Mouse (Mus musculus): ENCODE measurements around the gene Mrgbp. TPM values are rescaled to one million over a fixed set of nuclear protein-coding genes. Genes with fewer than 3 reads are reported as not detected.

Gene Mrgbp
- polyA plus RNA-seq (2015; fragmentation: Illumina TruSeq; extraction: RNeasy Lipid Tissue Mini Kit (QIAGEN cat#74804); ENCODE audit: insufficient read depth, low read depth, low replicate concordance) = 9.0 TPM

DNA sequence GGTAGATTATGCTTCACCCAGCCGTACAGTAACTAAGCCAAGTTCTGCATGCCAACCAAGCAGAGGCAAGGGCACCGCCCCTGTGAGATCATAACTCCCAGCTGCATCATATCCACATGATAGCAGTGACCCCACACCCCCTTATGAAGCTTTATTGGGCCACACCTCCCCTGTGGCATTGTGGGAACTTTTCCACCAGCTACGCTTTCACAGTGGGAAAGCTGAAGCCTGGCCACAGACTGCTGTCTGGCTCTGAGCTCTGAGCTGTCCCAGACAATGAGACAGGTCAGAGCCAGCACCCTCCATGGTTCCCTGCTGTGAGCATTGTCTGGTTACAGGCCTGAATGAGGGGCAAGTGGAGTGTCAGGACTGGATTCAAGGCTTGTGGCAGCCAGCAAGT, at the start of gene Mrgbp:
Gene Mrgbp, plus strand, starts transcription at position 303 of the 400 bp plus-strand sequence.

DNA sequence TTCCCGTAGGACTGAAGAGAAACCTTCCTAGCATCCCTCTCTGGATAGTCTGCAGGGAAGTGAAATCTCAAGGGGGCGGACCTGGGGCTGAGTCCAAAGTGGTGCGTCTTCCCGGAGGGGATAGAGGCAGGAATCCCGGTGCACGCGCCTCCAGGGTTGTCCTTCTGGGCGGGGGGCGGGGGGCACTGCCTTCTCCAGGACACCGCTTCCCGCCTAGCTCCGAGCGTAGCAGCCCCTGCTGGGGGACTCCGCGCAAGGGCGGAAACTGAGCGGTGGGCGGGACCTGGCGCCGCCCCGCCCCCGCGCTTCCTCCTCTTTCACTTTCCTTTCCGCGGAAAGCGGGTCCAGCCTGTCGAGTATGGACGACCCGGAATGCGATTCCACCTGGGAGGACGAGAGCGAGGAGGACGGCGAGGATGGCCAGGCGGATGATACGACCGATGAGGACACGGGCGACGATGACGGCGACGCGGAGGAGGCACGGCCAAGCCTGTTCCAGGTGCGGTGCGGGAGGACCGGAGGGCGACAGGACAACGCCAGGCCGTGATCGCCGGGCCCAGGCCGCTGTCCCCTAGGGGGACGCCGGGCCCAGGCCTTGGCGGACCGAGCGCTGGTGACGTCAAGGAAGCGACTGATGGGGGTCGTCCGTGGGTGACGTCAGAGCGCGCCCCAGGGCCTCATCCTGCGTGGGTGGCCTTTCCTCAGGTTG, 8.2 kb downstream of the Mrgbp start, which contains the start of gene Ogfr:
Gene Ogfr, plus strand, starts transcription at position 123 of the 709 bp plus-strand sequence.

GRCm38 (mm10) chr2:180597490-180597889, 16.4 kb downstream of the Mrgbp start, which contains the start of gene Col9a3:
Gene Col9a3 (plus strand): TSS chr2:180597790.

Other genes starting within 250 kb of the Mrgbp start
- 0.72 TPM for gene Gata5, start 246.6 kb upstream of the Mrgbp start, polyA plus RNA-seq (2015; fragmentation: Illumina TruSeq; extraction: RNeasy Lipid Tissue Mini Kit (QIAGEN cat#74804); ENCODE audit: insufficient read depth, low read depth, low replicate concordance)
- 6.0 TPM for gene Slco4a1, start 125.1 kb upstream of the Mrgbp start, polyA plus RNA-seq (2015; fragmentation: Illumina TruSeq; extraction: RNeasy Lipid Tissue Mini Kit (QIAGEN cat#74804); ENCODE audit: insufficient read depth, low read depth, low replicate concordance)
- gene Ntsr1, start 81.3 kb upstream of the Mrgbp start, polyA plus RNA-seq (2015; fragmentation: Illumina TruSeq; extraction: RNeasy Lipid Tissue Mini Kit (QIAGEN cat#74804); ENCODE audit: insufficient read depth, low read depth, low replicate concordance) = not detected
- 7.9 TPM for gene Ogfr, start 7.9 kb downstream of the Mrgbp start, polyA plus RNA-seq (2015; fragmentation: Illumina TruSeq; extraction: RNeasy Lipid Tissue Mini Kit (QIAGEN cat#74804); ENCODE audit: insufficient read depth, low read depth, low replicate concordance)
- 3.4 TPM for gene Col9a3, start 16.5 kb downstream of the Mrgbp start, polyA plus RNA-seq (2015; fragmentation: Illumina TruSeq; extraction: RNeasy Lipid Tissue Mini Kit (QIAGEN cat#74804); ENCODE audit: insufficient read depth, low read depth, low replicate concordance)
- gene Tcfl5, start 61.4 kb downstream of the Mrgbp start, polyA plus RNA-seq (2015; fragmentation: Illumina TruSeq; extraction: RNeasy Lipid Tissue Mini Kit (QIAGEN cat#74804); ENCODE audit: insufficient read depth, low read depth, low replicate concordance) = not detected
- 6.4 TPM for gene Dido1, start 128.7 kb downstream of the Mrgbp start, polyA plus RNA-seq (2015; fragmentation: Illumina TruSeq; extraction: RNeasy Lipid Tissue Mini Kit (QIAGEN cat#74804); ENCODE audit: insufficient read depth, low read depth, low replicate concordance)
- gene Gid8, start 128.8 kb downstream of the Mrgbp start, polyA plus RNA-seq (2015; fragmentation: Illumina TruSeq; extraction: RNeasy Lipid Tissue Mini Kit (QIAGEN cat#74804); ENCODE audit: insufficient read depth, low read depth, low replicate concordance) = 6.6 TPM
- 24.0 TPM for gene Slc17a9, start 144.0 kb downstream of the Mrgbp start, polyA plus RNA-seq (2015; fragmentation: Illumina TruSeq; extraction: RNeasy Lipid Tissue Mini Kit (QIAGEN cat#74804); ENCODE audit: insufficient read depth, low read depth, low replicate concordance)
- not detected for gene Bhlhe23, start 195.6 kb downstream of the Mrgbp start, polyA plus RNA-seq (2015; fragmentation: Illumina TruSeq; extraction: RNeasy Lipid Tissue Mini Kit (QIAGEN cat#74804); ENCODE audit: insufficient read depth, low read depth, low replicate concordance)

Measured in pancreas, adult 10 weeks (tissue).